Mouse (Mus musculus): ENCODE measurements around the gene Sap30.

- TF ChIP-seq POLR2A (IDR thresholded peaks at IDR 0.05; ENCODE audit: control insufficient read depth, extremely low read depth, insufficient read depth, low read length, poor library complexity) (no peak), CTCF (IDR thresholded peaks at IDR 0.05; ENCODE audit: borderline replicate concordance, control insufficient read depth, extremely low read depth, insufficient read depth, low read length, poor library complexity) (no peak)
Observed at GRCm38 (mm10) chr8:57536167-57536566, 48.5 kb upstream of the Sap30 start.
